Mouse (Mus musculus) right cerebral cortex, postnatal 14 days (tissue): ENCODE measurements around the gene Vezt.

Source experiments
- DNase-seq: peaks from one replicate; pipeline ENCODE4 v3.0.0; 2022

The Vezt gene

GRCm38 (mm10) chr10:94037196-94037595 lies 1.6 kb upstream of the Vezt start:
- no peak for DNase-seq

- DNase-seq = no peak
Observed at GRCm38 (mm10) chr10:94036375-94036758, 750 bp upstream of the Vezt start.

- peak; percentile 50 for DNase-seq
Observed at GRCm38 (mm10) chr10:94034876-94035657, 550 bp downstream of the Vezt start.

- DNase-seq = no peak
Observed at GRCm38 (mm10) chr10:94031164-94031563, 4.5 kb downstream of the Vezt start.

GRCm38 (mm10) chr10:94028493-94028892 lies 7.1 kb downstream of the Vezt start:
- DNase-seq = no peak

- no peak for DNase-seq
Observed at GRCm38 (mm10) chr10:94025079-94025478, 10.5 kb downstream of the Vezt start.

GRCm38 (mm10) chr10:94021059-94021458 lies 14.6 kb downstream of the Vezt start:
- DNase-seq = no peak

GRCm38 (mm10) chr10:94020587-94020986 lies 15.0 kb downstream of the Vezt start:
- no peak for DNase-seq

- no peak for DNase-seq
Observed at GRCm38 (mm10) chr10:94017455-94017854, 18.2 kb downstream of the Vezt start.

GRCm38 (mm10) chr10:94014200-94014599 lies 21.4 kb downstream of the Vezt start:
- DNase-seq = no peak

GRCm38 (mm10) chr10:94013196-94013595 lies 22.4 kb downstream of the Vezt start:
- peak; percentile 65 for DNase-seq

- DNase-seq = no peak
Observed at GRCm38 (mm10) chr10:94011024-94011423, 24.6 kb downstream of the Vezt start.

- DNase-seq = no peak
Observed at GRCm38 (mm10) chr10:94009991-94010679, 25.5 kb downstream of the Vezt start.

GRCm38 (mm10) chr10:94008356-94008755 lies 27.3 kb downstream of the Vezt start:
- DNase-seq = no peak

- DNase-seq = no peak
Observed at GRCm38 (mm10) chr10:94000223-94000622, 35.4 kb downstream of the Vezt start.

- DNase-seq = no peak
Observed at GRCm38 (mm10) chr10:93999357-93999756, 36.3 kb downstream of the Vezt start.

- DNase-seq = no peak
Observed at GRCm38 (mm10) chr10:93995100-93995499, 40.5 kb downstream of the Vezt start.

GRCm38 (mm10) chr10:93994136-93994535 lies 41.5 kb downstream of the Vezt start:
- no peak for DNase-seq

- no peak for DNase-seq
Observed at GRCm38 (mm10) chr10:93985357-93985756, 50.3 kb downstream of the Vezt start.

- DNase-seq = no peak
Observed at GRCm38 (mm10) chr10:93969306-93969705, 66.3 kb downstream of the Vezt start.

- DNase-seq = no peak
Observed at GRCm38 (mm10) chr10:93967486-93967885, 68.1 kb downstream of the Vezt start.

- DNase-seq = no peak
Observed at GRCm38 (mm10) chr10:93954023-93954422, 81.6 kb downstream of the Vezt start.

GRCm38 (mm10) chr10:93953504-93953903 lies 82.1 kb downstream of the Vezt start:
- DNase-seq = no peak

GRCm38 (mm10) chr10:93950991-93951390 lies 84.6 kb downstream of the Vezt start:
- DNase-seq = no peak
